Mouse (Mus musculus) cerebellum, adult 2 months (tissue): ENCODE data around the gene Lsm4. TPM values are rescaled to one million over a fixed set of nuclear protein-coding genes. Genes with fewer than 3 reads are reported as not detected.

ENCODE experiments used
- DNase-seq, 2 experiments: peaks; one replicate each; pipeline ENCODE4 v3.0.0; 2021
- H3K27ac ChIP-seq: fragments of 200-500 bp; 2 replicates; pipeline ENCODE4 v1.5.1; 2012; ENCODE audit warnings: low read length, control low read depth, inconsistent platforms; ENCODE audit not compliant: insufficient read depth
- H3K27me3 ChIP-seq: fragments of 200-500 bp; 2 replicates; pipeline ENCODE4 v1.6.1; 2012; ENCODE audit warnings: inconsistent platforms, mild to moderate bottlenecking, low read length, moderate library complexity; ENCODE audit not compliant: control insufficient read depth, insufficient read depth
- H3K4me1 ChIP-seq: fragments of 200-500 bp; 2 replicates; pipeline ENCODE4 v1.6.1; 2011; ENCODE audit warnings: low read length; ENCODE audit not compliant: control insufficient read depth, insufficient read depth
- H3K4me3 ChIP-seq: fragments of 200-500 bp; replicated peaks from 2 replicates; pipeline ENCODE3; 2011; ENCODE audit warnings: mild to moderate bottlenecking, low read depth, low read length, control low read depth; ENCODE audit not compliant: insufficient read depth
- CTCF ChIP-seq: fragments of 200-500 bp; IDR thresholded peaks from 2 replicates; pipeline ENCODE4 v1.5.1; 2011; ENCODE audit warnings: low read depth, mild to moderate bottlenecking, control low read depth, low read length, moderate library complexity, borderline replicate concordance; ENCODE audit not compliant: insufficient read depth
- POLR2A ChIP-seq: fragments of 200-500 bp; IDR thresholded peaks from 2 replicates; pipeline ENCODE4 v1.6.1; 2011; ENCODE audit warnings: low read length, control low read depth, borderline replicate concordance; ENCODE audit not compliant: insufficient read depth
- WGBS: fragments of 180-500 bp; shearing (Covaris S2); methylation state at CpG from one replicate; pipeline ENCODE4 v1.1.7; 2018; 5-methylcytosine and 5-hydroxymethylcytosine counted together
- polyA plus RNA-seq: library from polyadenylated mRNA; depleted of rRNA; stranded (reverse); fragments of >200 nt; gene quantifications from 2 replicates; pipeline ENCODE4 v1.2.3, GENCODE M21; 2012

Lsm4 gene
- polyA plus RNA-seq, 1 experiment: 117 TPM

DNA sequence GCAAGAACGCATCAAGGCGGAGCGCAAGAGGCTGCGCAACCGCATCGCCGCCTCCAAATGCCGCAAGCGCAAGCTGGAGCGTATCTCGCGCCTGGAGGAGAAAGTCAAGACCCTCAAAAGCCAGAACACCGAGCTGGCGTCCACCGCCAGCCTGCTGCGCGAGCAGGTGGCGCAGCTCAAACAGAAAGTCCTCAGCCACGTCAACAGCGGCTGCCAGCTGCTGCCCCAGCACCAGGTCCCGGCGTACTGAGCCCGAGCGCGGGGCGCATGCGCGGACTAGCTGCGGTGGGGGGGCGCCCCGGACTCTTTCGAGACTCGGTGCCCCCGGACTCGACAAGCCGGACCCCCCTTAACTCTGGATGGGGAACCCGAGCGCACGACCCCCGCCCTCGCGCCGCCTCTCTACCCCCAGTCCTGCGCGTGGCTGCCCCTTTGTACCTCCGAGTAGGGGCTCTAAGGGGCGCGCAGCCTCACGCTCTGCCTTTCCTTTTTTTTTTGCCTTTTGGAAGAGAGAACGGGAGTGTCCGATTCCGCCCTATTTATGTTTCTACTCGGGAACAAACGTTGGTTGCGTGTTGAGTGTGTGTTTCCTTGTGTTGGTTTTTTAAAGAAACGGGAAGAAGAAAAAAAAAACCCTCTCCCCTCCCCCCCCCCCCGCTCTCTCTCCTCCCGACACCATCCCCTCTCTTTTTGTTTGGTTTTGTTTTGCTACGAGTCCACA is 26.9 kb downstream of the Lsm4 start:
- under 1% methylated on average over 59 of the region's 59 CpGs for WGBS
- TF ChIP-seq CTCF: no peak
- peak; percentile 80 for TF ChIP-seq POLR2A
- DNase-seq: peak; percentile 86 to 87
- peak overlapping the region; percentile 97 for H3K27ac ChIP-seq
- H3K27me3 ChIP-seq: no peaks in the 10 kb centered on the region
- H3K4me1 ChIP-seq: peaks cover 51% of the 10 kb centered on the region
- peak overlapping the region; percentile 80 for H3K4me3 ChIP-seq

GRCm38 (mm10) chr8:70700555-70700922 is 27.5 kb downstream of the Lsm4 start:
- Histone ChIP-seq H3K27me3 (no peaks in the 10 kb centered on the region), H3K4me1 (peaks cover 46% of the 10 kb centered on the region), H3K27ac (peak overlapping the region; percentile 83), H3K4me3 (peak overlapping the region; percentile 77)
- WGBS: 2% methylated on average over 20 of the region's 20 CpGs
- peak; percentile 54; the same call in 1 of the 2 replicates for TF ChIP-seq CTCF
- peak; percentile 34; the same call in 1 of the 2 replicates for TF ChIP-seq POLR2A
- DNase-seq: peak; percentile 87 to 89

- DNase-seq: peak; percentile 40 to 41
- WGBS: 15% methylated on average over 10 of the region's 10 CpGs
These were observed 28.3 kb downstream of the Lsm4 start for GRCm38 (mm10) chr8:70701048-70701981.

GRCm38 (mm10) chr8:70701982-70702841 is 29.2 kb downstream of the Lsm4 start:
- Histone ChIP-seq H3K4me3 (peak overlapping the region; percentile 11), H3K27ac (peak overlapping the region; percentile 87), H3K27me3 (no peaks in the 10 kb centered on the region), H3K4me1 (peaks cover 36% of the 10 kb centered on the region)
- whole genome bisulfite sequencing: 45% methylated on average over 2 of the region's 2 CpGs
- TF ChIP-seq POLR2A (no peak), CTCF (no peak)
- DNase-seq: peak in 1 of 2 experiments; percentile 51

More at GRCm38 (mm10) chr8:70701048-70701981, 28.3 kb downstream of the Lsm4 start:
- peak overlapping the region; percentile 83 for H3K27ac ChIP-seq
- H3K27me3 ChIP-seq: no peaks in the 10 kb centered on the region
- no peak for TF ChIP-seq CTCF
- TF ChIP-seq POLR2A: no peak
- H3K4me1 ChIP-seq: peaks cover 39% of the 10 kb centered on the region
- peak overlapping the region; percentile 77 for H3K4me3 ChIP-seq

GRCm38 (mm10) chr8:70702842-70703182 is 29.8 kb downstream of the Lsm4 start:
- Histone ChIP-seq H3K4me3 (peak overlapping the region; percentile 11), H3K4me1 (peaks cover 38% of the 10 kb centered on the region), H3K27ac (peak overlapping the region; percentile 87), H3K27me3 (no peaks in the 10 kb centered on the region)
- 2% methylated on average over 3 of the region's 3 CpGs for WGBS
- TF ChIP-seq POLR2A: 0 out of 2 replicates have a peak, but pooled peaks have one; percentile 20
- no peak for TF ChIP-seq CTCF
- peak; percentile 92 to 96 for DNase-seq

DNA sequence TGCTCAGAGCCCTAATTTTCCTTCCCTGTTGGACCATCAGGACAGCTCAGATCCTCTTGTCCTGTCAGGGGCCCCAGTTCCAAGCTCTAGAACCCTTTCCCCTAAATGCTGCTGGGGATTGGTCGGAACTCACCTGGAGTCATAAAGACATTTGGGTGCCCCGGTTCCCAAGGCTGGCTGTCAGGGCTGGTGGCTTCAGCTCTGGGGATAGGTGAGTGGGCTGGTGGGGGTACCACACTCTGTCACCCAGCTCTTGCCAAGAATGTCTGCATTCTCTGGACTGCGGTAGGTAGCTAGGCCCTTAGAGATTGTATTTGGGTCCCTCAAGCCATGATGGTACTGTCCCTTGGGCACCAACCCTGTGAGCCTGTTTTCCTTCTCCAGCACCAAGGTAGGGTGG is 30.2 kb downstream of the Lsm4 start, which contains the start of gene Iqcn:
Iqcn (plus strand) TSS at position 171 of the 400 bp plus-strand sequence.
- H3K4me3 ChIP-seq: peak within 1 kb of the TSS; percentile 11
- peak within 1 kb of the TSS; percentile 87 for H3K27ac ChIP-seq
- peaks cover 43% of the 10 kb centered on the region for H3K4me1 ChIP-seq
- WGBS: 57% methylated on average over 3 of the region's 3 CpGs
- H3K27me3 ChIP-seq: no peaks in the 10 kb centered on the region
- no peak for DNase-seq
- no peak for TF ChIP-seq POLR2A
- TF ChIP-seq CTCF: no peak

DNA sequence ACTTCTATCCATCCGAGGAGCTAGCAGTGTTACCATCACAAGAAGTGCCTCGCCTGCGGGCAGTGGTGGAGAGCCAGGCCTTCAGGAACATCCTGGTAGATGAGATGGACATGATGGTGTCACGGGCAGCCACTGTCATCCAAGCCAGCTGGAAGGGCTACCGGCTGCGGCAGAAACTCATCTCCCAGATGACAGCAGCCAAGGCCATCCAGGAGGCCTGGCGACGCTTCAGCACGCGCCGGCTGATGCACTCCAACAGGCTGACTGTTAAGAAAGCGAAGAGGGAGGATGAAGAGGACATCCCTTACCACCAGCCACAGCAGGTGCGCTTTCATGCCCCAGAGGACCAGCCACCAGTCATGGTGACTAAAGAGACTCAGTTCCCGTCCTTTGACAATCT is 35.2 kb downstream of the Lsm4 start:
- no peak for TF ChIP-seq CTCF
- no peak for TF ChIP-seq POLR2A
- H3K4me3 ChIP-seq: no peak overlapping the region
- H3K27me3 ChIP-seq: no peaks in the 10 kb centered on the region
- DNase-seq: no peak
- WGBS: 31% methylated on average over 14 of the region's 14 CpGs
- no peak overlapping the region for H3K27ac ChIP-seq
- H3K4me1 ChIP-seq: peaks cover 43% of the 10 kb centered on the region

DNA sequence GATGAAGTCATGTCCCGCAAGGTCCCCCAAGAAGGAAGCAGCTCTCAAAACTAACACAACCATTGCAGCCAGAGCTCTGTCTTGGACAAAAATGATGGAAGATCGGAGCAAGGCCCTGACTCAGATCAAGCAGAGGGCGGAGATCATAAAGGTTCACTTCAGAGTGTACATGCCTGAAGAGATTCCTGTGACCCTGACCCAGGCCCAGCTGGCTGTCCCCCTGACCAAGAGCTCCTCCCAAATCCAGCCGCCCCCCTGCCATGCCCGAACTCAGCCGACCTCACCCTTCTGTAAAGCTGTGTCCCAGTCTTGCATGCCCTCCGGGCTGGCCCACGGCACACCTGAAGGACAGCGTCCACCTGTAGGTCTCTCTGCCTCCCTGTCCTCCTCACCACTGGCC is 36.7 kb downstream of the Lsm4 start:
- H3K4me1 ChIP-seq: peaks cover 28% of the 10 kb centered on the region
- H3K27ac ChIP-seq: no peak overlapping the region
- WGBS: 92% methylated on average over 9 of the region's 9 CpGs
- H3K4me3 ChIP-seq: no peak overlapping the region
- TF ChIP-seq CTCF: no peak
- no peak for TF ChIP-seq POLR2A
- no peak for DNase-seq
- H3K27me3 ChIP-seq: no peaks in the 10 kb centered on the region
